8 mouse cellular contexts compared by ENCODE assay signal in genomic region chr11:94958065-94958858, GRCm38 (mm10). TPM values are rescaled to one million over a fixed set of nuclear protein-coding genes. Genes with fewer than 3 reads are reported as not detected.
DNase-seq lines count a peak whose midpoint lies in the region; ATAC-seq and TF ChIP-seq lines count a peak whose summit lies in the region.
"Had no signal": no experiment of that assay in that cellular context is flagged by ENCODE, and none has a peak within 500 bp of the region (broad histone marks: within the 10 kb centered on the region; RNA-seq: fewer than 3 reads in every experiment).

No protein-coding gene starts in this region.

- in situ Hi-C loops in ES-E14 (cut with MboI; ENCODE audit: low sequenced_read_pairs in 2 of 2, unreplicated experiment in 2 of 2), result no loop called here

- 21% methylated on average over 8 of the region's 8 CpGs for WGBS in heart, postnatal 0 days
- 26% methylated on average over 8 of the region's 8 CpGs for WGBS in midbrain, embryonic 11.5 days

- TF ChIP-seq CTCF in heart, postnatal 0 days (IDR thresholded peaks at IDR 0.05; ENCODE audit: low read depth), result no peak

- TF ChIP-seq EP300 in heart, postnatal 0 days (IDR thresholded peaks at IDR 0.05; ENCODE audit: low read depth), result no peak

- H3K4me3 ChIP-seq in ES-E14 (ENCODE audit: insufficient read depth in 1 of 2, low read depth in 1 of 2, low read length in 2 of 2, poor library complexity in 1 of 2, severe bottlenecking in 1 of 2), result peak overlapping the region; percentile 34 to 38
- no peak overlapping the region for H3K4me3 ChIP-seq in heart, postnatal 0 days (ENCODE audit: low read depth, low read length)
- no peak overlapping the region for H3K4me3 ChIP-seq in midbrain, embryonic 11.5 days (ENCODE audit: low read depth, low read length)
- H3K4me3 ChIP-seq: erythroblast, embryonic 14.5 days had no signal

- H3K4me2 ChIP-seq in heart, postnatal 0 days (ENCODE audit: low read depth, low read length), result peak overlapping the region; percentile 15; the same call in 1 of the 2 replicates
- no peak overlapping the region for H3K4me2 ChIP-seq in midbrain, embryonic 11.5 days

- H3K27ac ChIP-seq in ES-E14 (ENCODE audit: insufficient read depth, low read depth, low read length, poor library complexity, severe bottlenecking), result peak overlapping the region; percentile 83; the same call in 1 of the 2 replicates
- H3K27ac ChIP-seq in heart, postnatal 0 days (ENCODE audit: low read depth), result peak overlapping the region; percentile 76
- no peak overlapping the region for H3K27ac ChIP-seq in midbrain, embryonic 11.5 days (ENCODE audit: low read depth, low read length)

- peaks cover 6 to 18% of the 10 kb centered on the region in 2 experiments; a peak in 2 of 4 replicates for H3K4me1 ChIP-seq in ES-E14 (ENCODE audit: control insufficient read depth in 2 of 2, insufficient read depth in 2 of 2, low read length in 2 of 2, poor library complexity in 1 of 2)
- peaks cover 14% of the 10 kb centered on the region for H3K4me1 ChIP-seq in heart, postnatal 0 days (ENCODE audit: control insufficient read depth, insufficient read depth)
- no peaks in the 10 kb centered on the region for H3K4me1 ChIP-seq in midbrain, embryonic 11.5 days (ENCODE audit: control insufficient read depth, insufficient read depth, low read length)

- no peaks in the 10 kb centered on the region for H3K27me3 ChIP-seq in heart, postnatal 0 days (ENCODE audit: control insufficient read depth, insufficient read depth, low read length)
- H3K27me3 ChIP-seq in midbrain, embryonic 11.5 days (ENCODE audit: control insufficient read depth, insufficient read depth, low read length), result no peaks in the 10 kb centered on the region

- peak overlapping the region; percentile 48; the same call in 1 of the 2 replicates for H3K9ac ChIP-seq in ES-E14 (ENCODE audit: insufficient read depth, low read depth, low read length, poor library complexity, severe bottlenecking)
- 0 out of 2 replicates have a peak overlapping the region, but pooled peaks have one; percentile 6 for H3K9ac ChIP-seq in heart, postnatal 0 days (replicated peaks; ENCODE audit: low read depth, low read length)
- no peak overlapping the region for H3K9ac ChIP-seq in midbrain, embryonic 11.5 days (ENCODE audit: low read length)

- peak; percentile 65 for ATAC-seq in heart, postnatal 0 days (ENCODE audit: insufficient read depth, low read depth)
- 0 out of 2 replicates have a peak, but pooled peaks have one; percentile 30 for ATAC-seq in midbrain, embryonic 11.5 days (ENCODE audit: low FRiP score)

- H3K9me3 ChIP-seq in ES-E14 (ENCODE audit: control insufficient read depth, insufficient read depth, low read depth, low read length), result no peaks in the 10 kb centered on the region
- H3K9me3 ChIP-seq in heart, postnatal 0 days (replicated peaks; ENCODE audit: control insufficient read depth, low read length), result no peaks in the 10 kb centered on the region
- H3K9me3 ChIP-seq in midbrain, embryonic 11.5 days (ENCODE audit: control insufficient read depth, low read length), result no peaks in the 10 kb centered on the region

- H3K36me3 ChIP-seq in ES-E14 (ENCODE audit: control insufficient read depth, insufficient read depth, low read length, poor library complexity, severe bottlenecking), result no peaks in the 10 kb centered on the region
- no peaks in the 10 kb centered on the region for H3K36me3 ChIP-seq in heart, postnatal 0 days (replicated peaks; ENCODE audit: control insufficient read depth, insufficient read depth, low read length)
- no peaks in the 10 kb centered on the region for H3K36me3 ChIP-seq in midbrain, embryonic 11.5 days (ENCODE audit: control insufficient read depth, insufficient read depth, low read length)

- peak; percentile 83 for DNase-seq in ES-E14 (ENCODE audit: low read depth, low spot score)
- DNase-seq in adrenal gland, adult 2 months, result peak; percentile 83
- DNase-seq in fibroblast of lung, adult 2 months (ENCODE audit: low read depth), result peak; percentile 97
- DNase-seq in heart, postnatal 0 days (ENCODE audit: low spot score), result peak; percentile 64
- DNase-seq in kidney, postnatal 25 days, result peak; percentile 85 to 93
- no peak for DNase-seq in midbrain, embryonic 11.5 days (ENCODE audit: low spot score, missing footprints)
- peak; percentile 56 to 78 for DNase-seq in urinary bladder, postnatal 4 days (ENCODE audit: low spot score in 2 of 2)

TF ChIP-seq in ES-E14, 5 proteins besides CTCF, POLR2A, EP300 and RAD21:
- TF ChIP-seq ZNF384 (IDR thresholded peaks at IDR 0.05; ENCODE audit: low read depth, low read length), result no peak
- no peak for TF ChIP-seq HCFC1 (IDR thresholded peaks at IDR 0.05; ENCODE audit: borderline replicate concordance, insufficient read depth, low read length)
- TF ChIP-seq CHD2 (IDR thresholded peaks at IDR 0.05; ENCODE audit: low read depth, low read length), result no peak
- TF ChIP-seq MAFK (IDR thresholded peaks at IDR 0.05; ENCODE audit: insufficient read depth, low read depth, low read length), result no peak
- no peak for TF ChIP-seq ZC3H11A (IDR thresholded peaks at IDR 0.05; ENCODE audit: borderline replicate concordance, low read depth, low read length)

RNA-seq across cellular contexts. Expression of gene Hils1, which starts 9.1 kb away (rescaled TPM):
- total RNA-seq in ES-E14 (2012; rRNA removed), result not detected in 2 replicates
- not detected for total RNA-seq in adrenal gland, adult 2 months (2021)
- polyA plus RNA-seq in adrenal gland, adult 2 months (2012; rRNA removed), result not detected in 2 replicates
- total RNA-seq in heart, postnatal 0 days (2014; rRNA removed; ENCODE audit: low replicate concordance), result not detected in 2 replicates
- 0.27 TPM in 1 of 2 replicates, not detected in the other for polyA plus RNA-seq in heart, postnatal 0 days (2015; fragmentation: Nextera tagmentation; extraction: Ambion mirVana)
- polyA plus RNA-seq in midbrain, embryonic 11.5 days (2014; fragmentation: Nextera tagmentation; extraction: Ambion mirVana), result not detected in 2 replicates
- polyA plus RNA-seq: erythroblast, embryonic 14.5 days had no signal

RNA-seq across cellular contexts. Expression of gene Sgca, which starts 17.9 kb away (rescaled TPM):
- total RNA-seq in ES-E14 (2012; rRNA removed), result 0.74 TPM in 1 of 2 replicates, not detected in the other
- total RNA-seq in adrenal gland, adult 2 months (2021), result not detected
- polyA plus RNA-seq in adrenal gland, adult 2 months (2012; rRNA removed), result 0.79 and 0.95 TPM in 2 replicates
- 47.5 and 313 TPM in 2 replicates for total RNA-seq in heart, postnatal 0 days (2014; rRNA removed; ENCODE audit: low replicate concordance)
- polyA plus RNA-seq in heart, postnatal 0 days (2015; fragmentation: Nextera tagmentation; extraction: Ambion mirVana), result 62.2 and 62.4 TPM in 2 replicates
- not detected in 2 replicates for polyA plus RNA-seq in midbrain, embryonic 11.5 days (2014; fragmentation: Nextera tagmentation; extraction: Ambion mirVana)
- polyA plus RNA-seq: erythroblast, embryonic 14.5 days had no signal

RNA-seq across cellular contexts. Expression of gene Col1a1, which starts 22.2 kb away (rescaled TPM):
- total RNA-seq in ES-E14 (2012; rRNA removed), result 37.5 and 125 TPM in 2 replicates
- total RNA-seq in adrenal gland, adult 2 months (2021), result 10 to 100 TPM; 34.5 to 82.8 TPM
- polyA plus RNA-seq in adrenal gland, adult 2 months (2012; rRNA removed), result 40.1 and 42.9 TPM in 2 replicates
- 263 and 322 TPM in 2 replicates for total RNA-seq in heart, postnatal 0 days (2014; rRNA removed; ENCODE audit: low replicate concordance)
- 334 and 345 TPM in 2 replicates for polyA plus RNA-seq in heart, postnatal 0 days (2015; fragmentation: Nextera tagmentation; extraction: Ambion mirVana)
- polyA plus RNA-seq in midbrain, embryonic 11.5 days (2014; fragmentation: Nextera tagmentation; extraction: Ambion mirVana), result 128 and 136 TPM in 2 replicates

RNA-seq across cellular contexts. Expression of gene Ppp1r9b, which starts 32.6 kb away (rescaled TPM):
- total RNA-seq in ES-E14 (2012; rRNA removed), result 29.5 and 32.6 TPM in 2 replicates
- total RNA-seq in adrenal gland, adult 2 months (2021), result 100 to 1,000 TPM; 101 to 148 TPM
- polyA plus RNA-seq in adrenal gland, adult 2 months (2012; rRNA removed), result 61.6 and 64.6 TPM in 2 replicates
- total RNA-seq in heart, postnatal 0 days (2014; rRNA removed; ENCODE audit: low replicate concordance), result 27.6 and 38.6 TPM in 2 replicates
- polyA plus RNA-seq in heart, postnatal 0 days (2015; fragmentation: Nextera tagmentation; extraction: Ambion mirVana), result 4.5 and 4.7 TPM in 2 replicates
- 10.5 and 12.4 TPM in 2 replicates for polyA plus RNA-seq in midbrain, embryonic 11.5 days (2014; fragmentation: Nextera tagmentation; extraction: Ambion mirVana)

RNA-seq across cellular contexts. Expression of gene Samd14, which starts 51.4 kb away (rescaled TPM):
- total RNA-seq in ES-E14 (2012; rRNA removed), result 0.53 and 0.89 TPM in 2 replicates
- total RNA-seq in adrenal gland, adult 2 months (2021), result 1 to 10 TPM; 2.5 to 4.5 TPM
- 12.9 and 13.5 TPM in 2 replicates for polyA plus RNA-seq in adrenal gland, adult 2 months (2012; rRNA removed)
- total RNA-seq in heart, postnatal 0 days (2014; rRNA removed; ENCODE audit: low replicate concordance), result 6.2 and 9.5 TPM in 2 replicates
- polyA plus RNA-seq in heart, postnatal 0 days (2015; fragmentation: Nextera tagmentation; extraction: Ambion mirVana), result 4.6 and 4.8 TPM in 2 replicates
- polyA plus RNA-seq in midbrain, embryonic 11.5 days (2014; fragmentation: Nextera tagmentation; extraction: Ambion mirVana), result 47.3 and 47.8 TPM in 2 replicates

Comparison
In these comparisons a context has a peak if more than half of its experiments do, and no peak if none do; other contexts are left out.
1. H3K4me3 ChIP-seq: peak in ES-E14 (2 of 2); none in heart, postnatal 0 days (single experiment) and midbrain, embryonic 11.5 days (single experiment).
2. RNA of gene Sgca, which starts 17.9 kb away (total RNA-seq): 47.5 to 313 TPM in heart, postnatal 0 days; not detected in adrenal gland, adult 2 months and 0.74 TPM in ES-E14; every median in the first group is over 10 times any median in the second.